Mouse (Mus musculus): ENCODE data around the gene Piezo1.

Piezo1 gene

GRCm38 (mm10) chr8:122538310-122539076, 12.6 kb downstream of the Piezo1 start:
- no peak for DNase-seq

- DNase-seq, result no peak
Measured at GRCm38 (mm10) chr8:122537812-122538211, 13.3 kb downstream of the Piezo1 start.

- DNase-seq, result peak; percentile 71
Measured at GRCm38 (mm10) chr8:122537033-122537432, 14.1 kb downstream of the Piezo1 start.

- DNase-seq, result no peak
Measured at GRCm38 (mm10) chr8:122531312-122531711, 19.8 kb downstream of the Piezo1 start.

GRCm38 (mm10) chr8:122529159-122529558, 22.0 kb downstream of the Piezo1 start:
- peak; percentile 91 for DNase-seq

- no peak for DNase-seq
Measured at GRCm38 (mm10) chr8:122527937-122528336, 23.2 kb downstream of the Piezo1 start.

- DNase-seq, result peak; percentile 89
Measured at GRCm38 (mm10) chr8:122526526-122527170, 24.5 kb downstream of the Piezo1 start.

- DNase-seq, result no peak
Measured at GRCm38 (mm10) chr8:122526084-122526483, 25.0 kb downstream of the Piezo1 start.

GRCm38 (mm10) chr8:122525004-122525403, 26.1 kb downstream of the Piezo1 start:
- no peak for DNase-seq

GRCm38 (mm10) chr8:122524506-122524905, 26.6 kb downstream of the Piezo1 start:
- DNase-seq, result peak; percentile 54

- peak; percentile 79 for DNase-seq
Measured at GRCm38 (mm10) chr8:122523652-122524360, 27.3 kb downstream of the Piezo1 start.

GRCm38 (mm10) chr8:122522796-122523651, 28.1 kb downstream of the Piezo1 start:
- peak; percentile 95 for DNase-seq

GRCm38 (mm10) chr8:122520611-122521010, 30.5 kb downstream of the Piezo1 start:
- no peak for DNase-seq

- DNase-seq, result peak; percentile 72
Measured at GRCm38 (mm10) chr8:122517541-122518190, 33.5 kb downstream of the Piezo1 start.

- peak; percentile 76 for DNase-seq
Measured at GRCm38 (mm10) chr8:122515699-122516098, 35.4 kb downstream of the Piezo1 start.

- no peak for DNase-seq
Measured at GRCm38 (mm10) chr8:122512392-122512791, 38.7 kb downstream of the Piezo1 start.

- DNase-seq, result no peak
Measured at GRCm38 (mm10) chr8:122511552-122511951, 39.6 kb downstream of the Piezo1 start.

GRCm38 (mm10) chr8:122500856-122501255, 50.3 kb downstream of the Piezo1 start:
- DNase-seq, result peak; percentile 71

GRCm38 (mm10) chr8:122497912-122498311, 53.2 kb downstream of the Piezo1 start:
- no peak for DNase-seq

- DNase-seq, result no peak
Measured at GRCm38 (mm10) chr8:122497016-122497734, 54.0 kb downstream of the Piezo1 start.

- no peak for DNase-seq
Measured at GRCm38 (mm10) chr8:122488387-122488786, 62.7 kb downstream of the Piezo1 start.
